Mouse (Mus musculus) liver, embryonic 12.5 days (tissue): ENCODE results near the gene Ccr9. TPM values are rescaled to one million over a fixed set of nuclear protein-coding genes. Genes with fewer than 3 reads are reported as not detected.
"Not testable (repeated sequence)": the region's sequence is repeated elsewhere in the genome, so short reads cannot be mapped to it uniquely, and the experiment has no call there.

Source experiments
- ATAC-seq: fragments of 200-750 bp; cut with Nextera tagmentation; 2 replicates; pipeline ENCODE4 v1.8.0; 2017; ENCODE audit warnings: moderate number of reproducible peaks, mild to moderate bottlenecking, moderate library complexity
- H3K27ac ChIP-seq: fragments of 300-500 bp; sonication (generic); 2 replicates; pipeline ENCODE4 v1.5.1; 2016; ENCODE audit warnings: mild to moderate bottlenecking
- H3K27me3 ChIP-seq: fragments of 300-500 bp; sonication (generic); replicated peaks from 2 replicates; pipeline ENCODE4 v1.6.1; 2016; ENCODE audit warnings: mild to moderate bottlenecking, moderate library complexity
- H3K36me3 ChIP-seq: fragments of 300-500 bp; sonication (generic); 2 replicates; pipeline ENCODE4 v1.6.1; 2016; ENCODE audit warnings: mild to moderate bottlenecking, moderate library complexity
- H3K4me1 ChIP-seq: fragments of 300-500 bp; sonication (generic); 2 replicates; pipeline ENCODE4 v1.6.1; 2016
- H3K4me2 ChIP-seq: fragments of 300-500 bp; sonication (generic); 2 replicates; pipeline ENCODE4 v1.6.1; 2016; ENCODE audit warnings: mild to moderate bottlenecking, moderate library complexity
- H3K4me3 ChIP-seq: fragments of 300-500 bp; sonication (generic); 2 replicates; pipeline ENCODE4 v1.5.1; 2016; ENCODE audit warnings: mild to moderate bottlenecking, moderate library complexity
- H3K9ac ChIP-seq: fragments of 300-500 bp; sonication (generic); 2 replicates; pipeline ENCODE4 v1.6.1; 2016; ENCODE audit warnings: mild to moderate bottlenecking, moderate library complexity
- H3K9me3 ChIP-seq: fragments of 300-500 bp; sonication (generic); replicated peaks from 2 replicates; pipeline ENCODE4 v1.6.1; 2016; ENCODE audit warnings: mild to moderate bottlenecking, moderate library complexity
- WGBS: fragments of 180-500 bp; shearing (Covaris S2); methylation state at CpG from one replicate; pipeline ENCODE4 v1.1.7; 2016; ENCODE audit not compliant: insufficient replicate concordance; 5-methylcytosine and 5-hydroxymethylcytosine counted together
- polyA plus RNA-seq: library from polyadenylated mRNA; unstranded; fragments of >200 nt; fragmentation: Nextera tagmentation; extraction: Ambion mirVana; gene quantifications from 2 replicates; pipeline ENCODE4 v1.2.1, GENCODE M21; 2016

Ccr9 gene
- polyA plus RNA-seq, 1 experiment from 2014 or later, result 0.26 TPM

DNA sequence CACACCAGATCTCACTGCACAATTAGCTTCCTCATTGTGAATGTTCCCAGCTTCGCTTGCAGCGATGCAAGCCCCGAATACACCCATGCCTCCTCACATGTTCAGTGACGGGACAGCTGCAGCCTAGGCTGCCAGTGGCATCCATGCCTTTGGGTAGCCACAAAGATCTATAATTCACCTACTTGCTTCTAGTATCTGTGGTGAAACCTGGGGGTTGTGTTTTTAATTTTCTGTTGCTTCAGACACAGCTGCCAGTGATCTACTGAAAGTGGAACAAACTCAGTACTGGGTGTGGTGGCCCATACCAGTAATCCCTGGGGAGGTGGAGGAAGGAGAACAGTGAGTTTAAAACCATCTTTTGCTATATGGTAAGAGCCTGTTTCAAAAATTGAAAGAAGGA is 84.6 kb downstream of the Ccr9 start:
- WGBS, result 84% methylated on average over 4 of the region's 4 CpGs
- Histone ChIP-seq H3K4me1 (no peaks in the 10 kb centered on the region), H3K4me2 (no peak overlapping the region), H3K4me3 (no peak overlapping the region), H3K27ac (no peak overlapping the region), H3K27me3 (no peaks in the 10 kb centered on the region), H3K36me3 (no peaks in the 10 kb centered on the region), H3K9me3 (no peaks in the 10 kb centered on the region), H3K9ac (no peak overlapping the region)
- no peak for ATAC-seq

DNA sequence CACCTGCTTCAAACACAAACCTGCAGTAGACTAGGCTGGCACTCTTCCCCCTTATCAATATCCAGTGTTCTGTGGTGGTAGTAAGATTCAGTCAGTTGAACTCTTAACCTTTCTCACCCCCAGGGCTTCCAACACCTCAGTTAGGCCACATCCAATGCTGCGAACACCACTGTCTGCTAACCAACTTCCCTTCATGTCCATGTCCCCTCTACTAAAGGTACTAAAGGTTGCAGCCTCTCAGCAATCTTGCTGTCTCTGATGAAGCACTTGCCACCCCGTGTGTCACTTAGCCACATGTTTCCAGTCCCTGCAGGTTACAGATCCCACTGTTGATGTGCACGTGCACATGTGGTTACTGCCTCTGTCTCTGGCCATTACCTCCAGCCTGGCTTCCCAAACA is 85.5 kb downstream of the Ccr9 start:
- Histone ChIP-seq H3K9ac (no peak overlapping the region), H3K27me3 (no peaks in the 10 kb centered on the region), H3K9me3 (no peaks in the 10 kb centered on the region), H3K36me3 (no peaks in the 10 kb centered on the region), H3K27ac (no peak overlapping the region), H3K4me1 (no peaks in the 10 kb centered on the region), H3K4me2 (no peak overlapping the region), H3K4me3 (no peak overlapping the region)
- WGBS, result 58% methylated on average over 3 of the region's 3 CpGs
- no peak for ATAC-seq

DNA sequence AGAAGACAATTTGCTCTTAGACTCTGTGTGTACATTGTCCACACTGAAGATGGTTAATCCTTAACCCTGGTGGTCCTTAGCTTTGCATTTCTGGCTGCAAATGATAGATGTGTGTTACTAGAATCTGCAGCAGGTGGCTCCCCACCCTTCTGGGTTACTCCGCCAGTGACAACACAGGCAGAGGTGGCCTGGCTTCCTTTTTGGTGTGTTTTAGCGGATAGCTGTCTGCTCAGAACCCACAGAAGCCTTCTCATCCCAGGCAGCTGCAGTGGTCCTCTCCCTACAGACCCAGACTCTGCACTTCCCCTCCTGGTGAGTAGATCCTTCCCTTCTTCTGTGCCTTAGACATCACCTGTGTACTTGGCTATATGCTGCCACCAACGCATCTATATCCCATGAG is 88.8 kb downstream of the Ccr9 start:
- no peaks in the 10 kb centered on the region for H3K4me1 ChIP-seq
- no peak overlapping the region for H3K9ac ChIP-seq
- H3K9me3 ChIP-seq, result no peaks in the 10 kb centered on the region
- no peak overlapping the region for H3K4me2 ChIP-seq
- H3K4me3 ChIP-seq, result no peak overlapping the region
- no peak overlapping the region for H3K27ac ChIP-seq
- WGBS, result 49% methylated on average over 3 of the region's 3 CpGs
- no peak for ATAC-seq
- H3K27me3 ChIP-seq, result no peaks in the 10 kb centered on the region
- H3K36me3 ChIP-seq, result no peaks in the 10 kb centered on the region

DNA sequence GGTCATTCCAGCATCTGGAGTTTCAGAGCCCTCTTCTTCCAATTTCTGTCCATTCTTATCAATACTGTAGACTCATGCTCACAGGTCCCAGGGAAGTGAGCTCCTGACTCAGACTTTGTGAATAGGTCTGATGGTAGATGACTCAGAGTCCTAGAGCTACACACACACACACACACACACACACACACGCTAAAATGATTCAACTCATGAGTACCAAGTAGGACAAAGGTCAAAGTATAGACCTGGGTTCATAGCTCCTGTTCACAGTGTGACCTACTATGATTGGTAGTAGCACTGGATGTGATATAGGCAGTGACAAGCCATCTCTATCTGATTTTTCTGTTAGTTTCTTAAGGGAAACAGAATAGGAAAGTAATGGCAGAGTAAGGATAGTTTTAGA is 90.2 kb downstream of the Ccr9 start:
- Histone ChIP-seq H3K4me3 (no peak overlapping the region), H3K9me3 (no peaks in the 10 kb centered on the region), H3K27ac (no peak overlapping the region), H3K27me3 (no peaks in the 10 kb centered on the region), H3K4me1 (no peaks in the 10 kb centered on the region), H3K9ac (no peak overlapping the region), H3K4me2 (no peak overlapping the region), H3K36me3 (no peaks in the 10 kb centered on the region)
- no peak for ATAC-seq
- 44% methylated on average over 1 of the region's 1 CpGs for WGBS

DNA sequence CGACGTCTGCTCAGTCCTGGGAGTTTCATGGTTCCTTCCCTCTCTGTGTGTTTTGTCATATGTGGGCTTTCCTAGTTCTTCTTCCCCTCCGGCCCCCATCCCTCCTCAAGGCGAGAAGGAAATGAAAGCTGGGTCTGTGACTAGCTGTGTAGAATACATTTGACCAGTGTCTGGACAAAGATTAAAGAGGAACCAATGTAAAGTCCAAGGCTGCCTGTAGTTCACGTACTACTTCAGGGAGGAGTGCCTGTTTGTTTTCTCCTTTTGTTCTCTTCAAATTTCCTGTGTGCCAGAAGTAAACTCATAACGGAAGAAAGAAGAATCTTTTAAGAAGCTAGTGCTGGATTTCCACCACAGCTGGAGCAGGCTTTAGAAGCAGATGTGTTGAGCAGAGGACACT is 91.3 kb downstream of the Ccr9 start:
- H3K4me2 ChIP-seq, result no peak overlapping the region
- no peaks in the 10 kb centered on the region for H3K36me3 ChIP-seq
- 25% methylated on average over 6 of the region's 6 CpGs for WGBS
- no peaks in the 10 kb centered on the region for H3K4me1 ChIP-seq
- no peak overlapping the region for H3K27ac ChIP-seq
- no peaks in the 10 kb centered on the region for H3K9me3 ChIP-seq
- H3K9ac ChIP-seq, result no peak overlapping the region
- H3K4me3 ChIP-seq, result no peak overlapping the region
- H3K27me3 ChIP-seq, result no peaks in the 10 kb centered on the region
- no peak for ATAC-seq

DNA sequence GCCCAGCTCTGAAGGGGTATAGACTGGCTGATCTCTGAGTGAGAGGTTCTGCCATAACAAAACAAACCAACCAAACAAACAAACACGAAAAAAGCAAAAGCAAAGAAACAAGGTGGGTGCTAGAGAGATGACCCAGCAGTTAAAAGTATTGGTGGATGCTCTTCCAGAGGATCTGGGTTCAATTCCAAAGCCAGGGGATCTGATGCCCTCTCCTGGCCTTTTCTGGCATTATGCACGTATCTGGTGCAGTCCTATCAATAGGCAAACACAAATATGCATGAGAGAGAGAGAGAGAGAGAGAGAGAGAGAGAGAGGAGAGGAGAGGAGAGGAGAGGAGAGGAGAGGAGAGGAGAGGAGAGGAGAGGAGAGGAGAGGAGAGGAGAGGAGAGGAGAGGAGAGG is 95.1 kb downstream of the Ccr9 start:
- H3K4me2 ChIP-seq, H3K4me1 ChIP-seq, H3K9me3 ChIP-seq, H3K27me3 ChIP-seq, H3K27ac ChIP-seq, H3K36me3 ChIP-seq, H3K9ac ChIP-seq, ATAC-seq, H3K4me3 ChIP-seq: not testable (repeated sequence)
- 17% methylated on average over 2 of the region's 2 CpGs for WGBS

DNA sequence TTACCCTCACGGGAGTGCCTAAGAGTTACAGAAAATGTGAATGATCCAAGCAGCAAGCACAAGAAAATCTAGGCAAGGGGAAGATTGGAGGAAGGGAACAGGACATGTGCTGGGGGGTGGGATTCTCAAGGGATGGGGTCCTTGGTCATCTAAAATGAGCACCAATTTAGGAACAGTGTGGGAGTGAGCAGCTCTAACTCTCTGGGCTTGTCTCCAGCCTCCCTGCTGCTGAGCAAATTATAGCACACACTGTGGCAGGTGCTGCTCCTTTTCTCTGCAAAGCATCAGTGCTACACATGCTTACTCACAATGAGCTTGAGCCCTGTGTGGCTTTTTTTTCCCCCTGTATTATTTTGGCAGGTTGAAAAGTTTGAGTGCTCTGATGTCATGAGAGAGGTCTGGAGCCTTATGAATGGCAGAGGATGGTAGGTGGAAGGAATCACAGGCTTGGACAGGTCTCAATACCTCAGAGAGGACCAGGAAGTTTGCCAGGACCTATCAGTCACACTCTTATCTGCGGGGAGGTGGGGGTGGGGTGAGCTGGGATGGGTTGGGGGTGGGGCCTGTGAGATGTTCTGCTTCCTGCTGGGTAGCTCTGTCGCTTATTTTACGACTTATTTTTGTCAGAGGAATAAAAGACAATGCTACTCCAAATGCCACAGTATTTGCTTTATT is 110.8 kb downstream of the Ccr9 start:
- Histone ChIP-seq H3K4me2 (no peak overlapping the region), H3K36me3 (peaks cover 61% of the 10 kb centered on the region), H3K27ac (no peak overlapping the region), H3K4me3 (no peak overlapping the region), H3K4me1 (no peaks in the 10 kb centered on the region), H3K9me3 (peaks cover 6% of the 10 kb centered on the region), H3K27me3 (no peaks in the 10 kb centered on the region), H3K9ac (no peak overlapping the region)
- no peak for ATAC-seq
- WGBS, result 59% methylated on average over 4 of the region's 4 CpGs

DNA sequence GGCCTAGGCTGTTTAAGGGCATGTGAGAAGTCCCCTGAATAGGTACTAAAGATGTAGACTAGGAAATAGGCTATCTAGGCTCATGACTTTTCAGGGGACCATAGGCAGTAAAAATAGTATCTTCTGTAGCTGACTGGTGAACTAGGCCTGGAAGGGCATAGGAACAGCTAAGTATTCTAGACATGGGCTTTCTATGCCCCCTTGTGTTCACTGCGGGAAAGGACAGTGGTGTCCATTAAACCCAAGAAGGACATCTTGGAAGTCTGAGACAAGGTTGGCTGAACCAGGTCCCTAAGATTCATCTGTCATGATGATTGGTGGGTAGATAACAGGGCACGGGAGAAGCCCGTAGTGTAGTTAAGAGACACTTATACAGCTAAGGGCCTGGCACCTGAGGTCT is 117.9 kb downstream of the Ccr9 start:
- WGBS, result 66% methylated on average over 3 of the region's 3 CpGs
- H3K4me1 ChIP-seq, result no peaks in the 10 kb centered on the region
- no peak overlapping the region for H3K4me3 ChIP-seq
- no peak for ATAC-seq
- no peaks in the 10 kb centered on the region for H3K9me3 ChIP-seq
- no peak overlapping the region for H3K27ac ChIP-seq
- no peaks in the 10 kb centered on the region for H3K27me3 ChIP-seq
- H3K9ac ChIP-seq, result no peak overlapping the region
- no peak overlapping the region for H3K4me2 ChIP-seq
- peaks cover 80% of the 10 kb centered on the region for H3K36me3 ChIP-seq

DNA sequence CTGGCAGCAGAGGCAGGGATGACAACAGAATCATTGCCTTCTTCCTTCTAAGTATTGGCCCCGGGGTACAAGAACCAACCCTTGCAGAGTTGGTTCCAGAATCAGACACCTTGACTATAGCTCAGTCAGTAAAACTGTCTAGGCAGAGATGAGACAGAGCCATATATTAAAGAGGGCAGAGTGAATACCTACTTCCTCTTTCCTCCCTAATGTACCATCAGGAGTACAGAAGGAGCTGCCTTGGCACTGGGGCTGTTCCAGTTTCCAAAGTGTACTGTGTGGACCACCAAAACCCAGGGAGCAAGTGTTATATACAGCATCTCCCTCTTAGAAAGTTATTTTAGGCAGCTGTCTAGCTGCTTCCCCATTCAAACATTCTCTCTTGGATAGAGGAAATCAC is 123.3 kb downstream of the Ccr9 start:
- 79% methylated on average over 1 of the region's 1 CpGs for WGBS
- Histone ChIP-seq H3K27me3 (no peaks in the 10 kb centered on the region), H3K9ac (no peak overlapping the region), H3K4me3 (no peak overlapping the region), H3K4me2 (no peak overlapping the region), H3K4me1 (no peaks in the 10 kb centered on the region), H3K36me3 (peaks cover 51% of the 10 kb centered on the region), H3K9me3 (no peaks in the 10 kb centered on the region), H3K27ac (no peak overlapping the region)
- no peak for ATAC-seq

DNA sequence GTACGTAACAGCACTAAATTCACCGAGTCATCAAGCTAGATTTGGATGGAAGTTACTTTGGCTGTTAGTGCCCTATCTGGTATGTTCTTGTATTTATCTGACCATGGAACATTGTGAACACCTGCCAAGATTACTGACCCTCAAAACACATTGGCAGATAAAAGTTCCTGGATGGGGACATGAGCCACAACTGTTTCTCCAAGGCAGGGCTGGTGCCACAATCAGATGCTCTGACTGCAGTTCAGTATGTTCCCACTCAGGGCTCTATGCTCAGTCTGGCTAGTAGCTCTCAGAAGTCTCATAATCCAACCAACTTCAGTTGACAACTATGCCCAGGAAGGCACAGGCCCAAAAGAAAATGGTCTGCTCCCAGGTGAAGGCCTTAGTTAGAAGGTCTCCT is 124.2 kb downstream of the Ccr9 start:
- WGBS, result 75% methylated on average over 2 of the region's 2 CpGs
- no peak for ATAC-seq
- H3K9me3 ChIP-seq, result no peaks in the 10 kb centered on the region
- peaks cover 42% of the 10 kb centered on the region for H3K36me3 ChIP-seq
- no peak overlapping the region for H3K27ac ChIP-seq
- H3K4me2 ChIP-seq, result no peak overlapping the region
- no peak overlapping the region for H3K9ac ChIP-seq
- no peaks in the 10 kb centered on the region for H3K27me3 ChIP-seq
- no peak overlapping the region for H3K4me3 ChIP-seq
- no peaks in the 10 kb centered on the region for H3K4me1 ChIP-seq

DNA sequence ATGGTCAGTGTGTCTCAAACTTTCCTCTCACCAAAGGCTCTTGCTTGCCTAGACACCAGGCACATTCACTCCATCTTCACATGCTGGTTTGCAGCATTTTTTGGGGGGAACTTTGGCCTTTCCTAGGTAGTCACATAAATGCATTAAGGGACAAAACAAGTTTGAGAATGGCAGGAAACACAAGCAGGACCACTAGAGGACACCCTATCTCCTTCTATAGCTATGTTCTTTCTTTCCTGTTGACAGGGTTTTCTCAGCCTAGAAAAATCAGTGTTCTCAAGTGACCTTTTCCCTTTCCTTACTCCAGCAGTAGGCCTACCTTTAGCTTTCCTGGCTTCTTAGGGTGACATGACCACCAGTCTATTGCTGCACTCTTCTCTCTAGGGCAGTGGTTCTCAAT is 124.7 kb downstream of the Ccr9 start:
- Histone ChIP-seq H3K4me2 (no peak overlapping the region), H3K36me3 (peaks cover 37% of the 10 kb centered on the region), H3K4me1 (no peaks in the 10 kb centered on the region), H3K9ac (no peak overlapping the region), H3K4me3 (no peak overlapping the region), H3K9me3 (no peaks in the 10 kb centered on the region), H3K27ac (no peak overlapping the region), H3K27me3 (no peaks in the 10 kb centered on the region)
- ATAC-seq, result no peak

DNA sequence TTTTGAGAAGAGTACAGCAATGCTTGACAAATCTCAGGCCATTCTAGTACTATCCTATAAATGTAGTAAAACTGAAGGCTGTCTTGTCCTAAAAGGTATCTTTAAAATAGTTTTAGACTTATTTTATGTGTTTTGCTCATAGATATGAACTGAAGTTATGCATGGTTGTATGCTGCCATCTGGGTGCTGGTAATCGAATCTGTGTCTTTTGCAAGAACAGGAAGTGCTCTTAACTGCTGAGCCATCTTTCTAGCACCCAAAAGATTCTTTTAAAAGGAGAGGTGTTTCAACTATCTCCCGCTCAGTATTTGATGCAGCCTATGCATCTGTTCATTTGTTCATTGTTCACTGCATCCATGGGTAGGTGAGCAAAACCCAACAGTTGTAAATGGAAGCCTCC is 127.0 kb downstream of the Ccr9 start:
- no peak overlapping the region for H3K4me3 ChIP-seq
- no peaks in the 10 kb centered on the region for H3K27me3 ChIP-seq
- 82% methylated on average over 2 of the region's 2 CpGs for WGBS
- H3K9me3 ChIP-seq, result no peaks in the 10 kb centered on the region
- no peak overlapping the region for H3K27ac ChIP-seq
- no peak overlapping the region for H3K4me2 ChIP-seq
- ATAC-seq, result no peak
- no peaks in the 10 kb centered on the region for H3K4me1 ChIP-seq
- peaks cover 41% of the 10 kb centered on the region for H3K36me3 ChIP-seq
- no peak overlapping the region for H3K9ac ChIP-seq

DNA sequence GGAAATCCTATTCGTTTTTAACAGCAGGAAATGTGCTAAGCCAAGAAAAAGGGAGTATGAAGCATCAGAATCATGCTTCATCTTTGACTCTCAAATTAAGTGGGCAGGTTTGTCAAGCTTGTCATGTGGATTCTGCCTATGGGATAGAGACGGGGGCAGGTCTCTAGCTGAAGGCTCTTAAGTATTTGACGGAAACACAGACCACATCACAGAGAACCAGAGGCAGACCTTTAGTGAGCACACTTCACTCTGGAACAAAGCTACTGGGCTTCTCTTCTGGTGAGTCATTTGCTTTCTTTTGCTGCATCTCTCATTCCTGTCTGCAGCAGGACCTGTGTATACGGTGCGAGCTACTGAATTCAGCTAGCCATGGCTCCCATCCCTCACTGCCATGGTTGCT is 128.0 kb downstream of the Ccr9 start, which contains the start of gene Cxcr6:
Cxcr6 (plus strand) TSS at position 209 of the 400 bp plus-strand sequence.
- Histone ChIP-seq H3K27ac (no peak within 1 kb of the TSS), H3K4me2 (no peak within 1 kb of the TSS), H3K27me3 (no peaks in the 10 kb centered on the region), H3K36me3 (peaks cover 41% of the 10 kb centered on the region), H3K4me1 (no peaks in the 10 kb centered on the region), H3K9me3 (no peaks in the 10 kb centered on the region), H3K4me3 (no peak within 1 kb of the TSS), H3K9ac (no peak within 1 kb of the TSS)
- WGBS, result 79% methylated on average over 5 of the region's 5 CpGs
- ATAC-seq, result no peak
